Mouse (Mus musculus) brain, embryonic 14.5 days (tissue): ENCODE data around the gene Idh1.

Experiments
- CTCF ChIP-seq: fragments of 200-500 bp; IDR thresholded peaks from 2 replicates; pipeline ENCODE4 v1.5.1; 2012; ENCODE audit warnings: inconsistent platforms, mild to moderate bottlenecking, moderate library complexity, borderline replicate concordance; ENCODE audit not compliant: insufficient read depth, insufficient read length; ENCODE audit errors: extremely low read depth
- POLR2A ChIP-seq: fragments of 200-500 bp; IDR thresholded peaks from 2 replicates; pipeline ENCODE4 v1.6.1; 2012; ENCODE audit warnings: mild to moderate bottlenecking, inconsistent platforms, borderline replicate concordance; ENCODE audit not compliant: poor library complexity, insufficient read depth, insufficient read length, severe bottlenecking; ENCODE audit errors: extremely low read depth

- peak; percentile 51; the same call in 1 of the 2 replicates for TF ChIP-seq POLR2A
- peak; percentile 78 for TF ChIP-seq CTCF
Measured at GRCm38 (mm10) chr1:65178126-65178901, 8.0 kb downstream of the Idh1 start.
